ENCODE assay signal across 8 mouse cellular contexts in the genomic region with DNA sequence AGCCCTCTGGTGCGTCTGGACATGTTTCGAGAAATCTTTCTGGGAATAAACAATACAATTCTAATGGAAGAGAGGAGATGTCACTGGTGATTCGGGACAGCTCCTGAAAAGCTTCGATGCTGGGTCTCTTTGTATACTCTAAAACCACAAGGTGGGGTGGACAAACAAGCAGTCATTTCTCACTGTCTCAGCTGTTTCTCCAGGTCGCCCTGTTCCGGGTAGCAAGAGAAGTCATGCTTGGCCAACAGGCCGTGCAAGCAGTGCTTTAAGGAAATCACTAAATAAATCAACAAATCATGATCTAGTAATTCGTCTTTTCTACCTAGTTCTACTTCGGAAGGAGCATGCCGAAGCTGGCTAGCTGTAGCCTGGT. TPM values are rescaled to one million over a fixed set of nuclear protein-coding genes. Genes with fewer than 3 reads are reported as not detected.
DNase-seq lines count a peak whose midpoint lies in the region; ATAC-seq and TF ChIP-seq lines count a peak whose summit lies in the region.

No protein-coding gene starts in this region.

- 43% methylated on average over 10 of the region's 10 CpGs for WGBS in heart, embryonic 14.5 days
- WGBS in hindbrain, embryonic 10.5 days: 42% methylated on average over 10 of the region's 10 CpGs

- in situ Hi-C loops in ES-E14 (cut with MboI; ENCODE audit: low sequenced_read_pairs in 2 of 2, unreplicated experiment in 2 of 2): no loop called here

- peak overlapping the region; percentile 8 to 77; a peak in 3 of 4 replicates for H3K4me3 ChIP-seq in heart, embryonic 14.5 days (ENCODE audit: control insufficient read depth in 1 of 2, insufficient read depth in 1 of 2, low read depth in 1 of 2, low read length in 2 of 2)
- H3K4me3 ChIP-seq in ES-E14 (ENCODE audit: insufficient read depth in 1 of 2, low read depth in 1 of 2, low read length in 2 of 2, poor library complexity in 1 of 2, severe bottlenecking in 1 of 2): peak overlapping the region; percentile 38 to 81
- peak overlapping the region; percentile 94 for H3K4me3 ChIP-seq in hindbrain, embryonic 10.5 days

- DNase-seq in heart, postnatal 10 days: no peak
- DNase-seq in ES-E14 (ENCODE audit: low read depth, low spot score): no peak
- no peak for DNase-seq in hindbrain, embryonic 10.5 days (ENCODE audit: low spot score)
- no peak for DNase-seq in right cerebral cortex, postnatal 4 days
- no peak for DNase-seq in left cerebral cortex, adult 8-10 months (ENCODE audit: low spot score in 2 of 2)
- DNase-seq in gastrocnemius, adult 8-10 months (ENCODE audit: low spot score in 2 of 2): no peak

- H3K36me3 ChIP-seq in heart, embryonic 14.5 days (ENCODE audit: control insufficient read depth, insufficient read depth, low read length): peaks cover 28% of the 10 kb centered on the region
- peaks cover 30% of the 10 kb centered on the region for H3K36me3 ChIP-seq in ES-E14 (ENCODE audit: control insufficient read depth, insufficient read depth, low read length, poor library complexity, severe bottlenecking)
- H3K36me3 ChIP-seq in hindbrain, embryonic 10.5 days: peaks cover 32% of the 10 kb centered on the region

- no peaks in the 10 kb centered on the region for H3K9me3 ChIP-seq in heart, embryonic 14.5 days (ENCODE audit: control insufficient read depth, low read length)
- no peaks in the 10 kb centered on the region for H3K9me3 ChIP-seq in ES-E14 (ENCODE audit: control insufficient read depth, insufficient read depth, low read depth, low read length)
- no peaks in the 10 kb centered on the region for H3K9me3 ChIP-seq in hindbrain, embryonic 10.5 days

- peak overlapping the region; percentile 92 for H3K4me2 ChIP-seq in heart, embryonic 14.5 days (ENCODE audit: low read length)

- peaks cover 8 to 15% of the 10 kb centered on the region in 2 experiments for H3K4me1 ChIP-seq in heart, embryonic 14.5 days (ENCODE audit: control insufficient read depth in 2 of 2, insufficient read depth in 2 of 2, low read length in 2 of 2)
- H3K4me1 ChIP-seq in ES-E14 (ENCODE audit: control insufficient read depth in 2 of 2, insufficient read depth in 2 of 2, low read length in 2 of 2, poor library complexity in 1 of 2): peaks cover 4 to 17% of the 10 kb centered on the region in 2 experiments; a peak in 2 of 4 replicates
- H3K4me1 ChIP-seq in hindbrain, embryonic 10.5 days (replicated peaks): peaks cover 30% of the 10 kb centered on the region

- no peak for ATAC-seq in heart, embryonic 14.5 days (ENCODE audit: insufficient number of reproducible peaks, insufficient read depth, low FRiP score, low read depth)
- ATAC-seq in megakaryocyte, adult 5-6 weeks (ENCODE audit: poor library complexity, severe bottlenecking): peak; percentile 1; the same call in 1 of the 2 replicates

- no peaks in the 10 kb centered on the region for H3K27me3 ChIP-seq in heart, embryonic 14.5 days (ENCODE audit: control insufficient read depth, insufficient read depth, low read length)
- H3K27me3 ChIP-seq in hindbrain, embryonic 10.5 days (ENCODE audit: insufficient read depth, poor library complexity, severe bottlenecking): no peaks in the 10 kb centered on the region

- H3K27ac ChIP-seq in heart, embryonic 14.5 days (replicated peaks in 1 of 2; ENCODE audit: control insufficient read depth in 1 of 2, insufficient read depth in 1 of 2, low read depth in 2 of 2, low read length in 2 of 2): peak overlapping the region; percentile 57 to 69; a peak in 3 of 4 replicates
- H3K27ac ChIP-seq in ES-E14 (ENCODE audit: insufficient read depth, low read depth, low read length, poor library complexity, severe bottlenecking): peak overlapping the region; percentile 54; the same call in 1 of the 2 replicates
- H3K27ac ChIP-seq in hindbrain, embryonic 10.5 days: peak overlapping the region; percentile 94

- peak overlapping the region; percentile 86 for H3K9ac ChIP-seq in heart, embryonic 14.5 days (ENCODE audit: low read length)
- H3K9ac ChIP-seq in ES-E14 (ENCODE audit: insufficient read depth, low read depth, low read length, poor library complexity, severe bottlenecking): peak overlapping the region; percentile 53; the same call in 1 of the 2 replicates

- intact Hi-C loops in heart, postnatal 10 days (cut with DNase I): loop anchor here (2.0 to 5.0 kb wide), 2 partner anchors 39 to 134 kb away; a partner anchor contains a TSS

TF ChIP-seq in ES-E14, 5 proteins besides CTCF, POLR2A, EP300 and RAD21:
- TF ChIP-seq ZNF384 (IDR thresholded peaks at IDR 0.05; ENCODE audit: low read depth, low read length) (no peak), ZC3H11A (IDR thresholded peaks at IDR 0.05; ENCODE audit: borderline replicate concordance, low read depth, low read length) (no peak), HCFC1 (IDR thresholded peaks at IDR 0.05; ENCODE audit: borderline replicate concordance, insufficient read depth, low read length) (no peak), MAFK (IDR thresholded peaks at IDR 0.05; ENCODE audit: insufficient read depth, low read depth, low read length) (no peak), CHD2 (IDR thresholded peaks at IDR 0.05; ENCODE audit: low read depth, low read length) (no peak)

RNA-seq across cellular contexts. Expression of a gene that starts 0.4 kb away (rescaled TPM):
- polyA plus RNA-seq in heart, embryonic 14.5 days (2014; fragmentation: Nextera tagmentation; extraction: Ambion mirVana): 42.1 and 46.0 TPM in 2 replicates
- total RNA-seq in heart, postnatal 10 days (2021): 10 to 100 TPM; 16.7 to 17.4 TPM
- 122 and 151 TPM in 2 replicates for total RNA-seq in ES-E14 (2012; rRNA removed)
- polyA plus RNA-seq in hindbrain, embryonic 10.5 days (2016; fragmentation: Nextera tagmentation; extraction: Ambion mirVana): 125 and 138 TPM in 2 replicates
- 14.5 and 16.4 TPM in 2 replicates for total RNA-seq in megakaryocyte, adult 5-6 weeks (2015)
- 17.3 and 19.6 TPM in 2 replicates for total RNA-seq in megakaryocyte, adult 5-6 weeks (2017)
- 10 to 100 TPM; 26.3 to 29.3 (median 28.5) TPM for total RNA-seq in left cerebral cortex, adult 8-10 months (2022)
- total RNA-seq in gastrocnemius, adult 8-10 months (2022): 10 to 100 TPM in 3 of 4 experiments, 1 to 10 TPM in 1; 9.3 to 11.4 (median 10.8) TPM

RNA-seq across cellular contexts. Expression of a gene that starts 10.7 kb away (rescaled TPM):
- polyA plus RNA-seq in heart, embryonic 14.5 days (2014; fragmentation: Nextera tagmentation; extraction: Ambion mirVana): not detected in 2 replicates
- under 1 TPM in 1 of 2 experiments, not detected in 1; 0.27 TPM for total RNA-seq in heart, postnatal 10 days (2021)
- total RNA-seq in ES-E14 (2012; rRNA removed): 68.3 and 219 TPM in 2 replicates
- 0.13 TPM in 1 of 2 replicates, not detected in the other for polyA plus RNA-seq in hindbrain, embryonic 10.5 days (2016; fragmentation: Nextera tagmentation; extraction: Ambion mirVana)
- not detected in 2 replicates for total RNA-seq in megakaryocyte, adult 5-6 weeks (2015)
- not detected in 2 replicates for total RNA-seq in megakaryocyte, adult 5-6 weeks (2017)
- total RNA-seq in left cerebral cortex, adult 8-10 months (2022): 1 to 10 TPM in 1 of 4 experiments, under 1 TPM in 3; 0.20 to 1.2 (median 0.58) TPM
- not detected for total RNA-seq in gastrocnemius, adult 8-10 months (2022)

RNA-seq across cellular contexts. Expression of a gene that starts 31.2 kb away (rescaled TPM):
- polyA plus RNA-seq in heart, embryonic 14.5 days (2014; fragmentation: Nextera tagmentation; extraction: Ambion mirVana): 1.1 and 1.5 TPM in 2 replicates
- 1 to 10 TPM in 1 of 2 experiments, under 1 TPM in 1; 0.57 to 1.1 TPM for total RNA-seq in heart, postnatal 10 days (2021)
- total RNA-seq in ES-E14 (2012; rRNA removed): 281 and 714 TPM in 2 replicates
- 0.71 and 0.78 TPM in 2 replicates for polyA plus RNA-seq in hindbrain, embryonic 10.5 days (2016; fragmentation: Nextera tagmentation; extraction: Ambion mirVana)
- 0.60 and 1.5 TPM in 2 replicates for total RNA-seq in megakaryocyte, adult 5-6 weeks (2015)
- 0.29 and 0.98 TPM in 2 replicates for total RNA-seq in megakaryocyte, adult 5-6 weeks (2017)
- total RNA-seq in left cerebral cortex, adult 8-10 months (2022): under 1 TPM; 0.22 to 0.70 (median 0.49) TPM
- under 1 TPM in 3 of 4 experiments, not detected in 1; 0.19 to 0.34 (median 0.24) TPM for total RNA-seq in gastrocnemius, adult 8-10 months (2022)

RNA-seq across cellular contexts. Expression of a gene that starts 38.5 kb away (rescaled TPM):
- polyA plus RNA-seq in heart, embryonic 14.5 days (2014; fragmentation: Nextera tagmentation; extraction: Ambion mirVana): 9.1 and 9.3 TPM in 2 replicates
- 10 to 100 TPM; 15.1 to 18.5 TPM for total RNA-seq in heart, postnatal 10 days (2021)
- total RNA-seq in ES-E14 (2012; rRNA removed): 14.7 and 30.5 TPM in 2 replicates
- polyA plus RNA-seq in hindbrain, embryonic 10.5 days (2016; fragmentation: Nextera tagmentation; extraction: Ambion mirVana): 3.0 and 3.4 TPM in 2 replicates
- total RNA-seq in megakaryocyte, adult 5-6 weeks (2015): 35.0 and 35.5 TPM in 2 replicates
- 31.7 and 35.2 TPM in 2 replicates for total RNA-seq in megakaryocyte, adult 5-6 weeks (2017)
- 10 to 100 TPM; 26.8 to 31.9 (median 30.4) TPM for total RNA-seq in left cerebral cortex, adult 8-10 months (2022)
- 10 to 100 TPM; 14.9 to 18.2 (median 16.2) TPM for total RNA-seq in gastrocnemius, adult 8-10 months (2022)

RNA-seq across cellular contexts. Expression of a gene that starts 52.7 kb away (rescaled TPM):
- polyA plus RNA-seq in heart, embryonic 14.5 days (2014; fragmentation: Nextera tagmentation; extraction: Ambion mirVana): 22.3 TPM in 2 replicates
- total RNA-seq in heart, postnatal 10 days (2021): 10 to 100 TPM; 15.1 to 15.8 TPM
- 39.6 and 41.2 TPM in 2 replicates for total RNA-seq in ES-E14 (2012; rRNA removed)
- 33.8 and 40.1 TPM in 2 replicates for polyA plus RNA-seq in hindbrain, embryonic 10.5 days (2016; fragmentation: Nextera tagmentation; extraction: Ambion mirVana)
- total RNA-seq in megakaryocyte, adult 5-6 weeks (2015): 18.1 and 21.1 TPM in 2 replicates
- 24.8 and 34.9 TPM in 2 replicates for total RNA-seq in megakaryocyte, adult 5-6 weeks (2017)
- total RNA-seq in left cerebral cortex, adult 8-10 months (2022): 10 to 100 TPM; 18.7 to 23.4 (median 21.9) TPM
- 1 to 10 TPM; 6.8 to 8.4 (median 7.6) TPM for total RNA-seq in gastrocnemius, adult 8-10 months (2022)

Comparison
In these comparisons a context has a peak if more than half of its experiments do, and no peak if none do; other contexts are left out.
1. H3K4me3 ChIP-seq: peak in every context shown above with its lines; median percentile 94 in hindbrain, embryonic 10.5 days; 60 in ES-E14; 42 in heart, embryonic 14.5 days.
2. RNA of a gene that starts 10.7 kb away (total RNA-seq): 68.3 to 219 TPM in ES-E14; 0.20 to 1.2 TPM in left cerebral cortex, adult 8-10 months, 0.27 TPM in heart, postnatal 10 days, not detected in megakaryocyte, adult 5-6 weeks and not detected in gastrocnemius, adult 8-10 months; every median in the first group is over 10 times any median in the second.
3. RNA of a gene that starts 31.2 kb away (total RNA-seq): 281 to 714 TPM in ES-E14; 0.57 to 1.1 TPM in heart, postnatal 10 days, 0.29 to 1.5 TPM in megakaryocyte, adult 5-6 weeks, 0.22 to 0.70 TPM in left cerebral cortex, adult 8-10 months and 0.19 to 0.34 TPM in gastrocnemius, adult 8-10 months; every median in the first group is over 100 times any median in the second.
4. Peak in every context shown above with its lines, with median percentiles within 50 percentile points of each other: H3K27ac ChIP-seq.